Mouse (Mus musculus): ENCODE data around the gene Gfod1. TPM values are rescaled to one million over a fixed set of nuclear protein-coding genes. Genes with fewer than 3 reads are reported as not detected.
A peak's percentile ranks its signal among the peaks of the same experiment; 100 is the strongest.

Gene Gfod1
- polyA plus RNA-seq, 1 experiment from 2014 or later: 1.8 TPM

DNA sequence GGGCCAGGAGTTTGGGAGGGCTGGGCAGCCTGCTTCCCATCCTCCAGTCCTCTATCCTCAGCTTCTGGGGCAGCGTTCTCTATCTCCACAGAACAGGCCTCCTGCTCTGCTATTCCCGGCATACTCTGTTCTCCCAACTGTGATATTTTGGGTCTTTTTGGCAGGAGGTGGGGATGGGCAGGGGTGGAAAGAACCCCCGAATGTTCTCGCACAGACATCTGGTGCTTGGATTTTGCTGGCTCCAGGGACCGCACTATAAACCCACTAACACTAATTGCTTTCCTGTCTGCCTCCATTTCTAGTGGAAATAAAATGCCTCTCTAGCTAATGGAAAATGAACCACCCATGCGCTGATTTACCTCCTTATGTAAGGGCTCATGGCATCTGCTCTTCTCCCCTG lies 73.7 kb downstream of the Gfod1 start:
- H3K4me3 ChIP-seq (ENCODE audit: low read depth, low read length): no peak overlapping the region
- no peaks in the 10 kb centered on the region for H3K36me3 ChIP-seq (ENCODE audit: control insufficient read depth, insufficient read depth, low read length)
- peaks cover 38% of the 10 kb centered on the region for H3K4me1 ChIP-seq (ENCODE audit: control insufficient read depth, insufficient read depth, low read length)
- H3K27ac ChIP-seq (replicated peaks; ENCODE audit: low read depth, low read length): peak overlapping the region; percentile 62
- DNase-seq (ENCODE audit: low spot score) (peak; percentile 59), ATAC-seq (ENCODE audit: low read depth) (0 out of 2 replicates have a peak, but pooled peaks have one; percentile 27)
- no peaks in the 10 kb centered on the region for H3K27me3 ChIP-seq (replicated peaks; ENCODE audit: control insufficient read depth, insufficient read depth, low read length)
- 39% methylated on average over 6 of the region's 6 CpGs for WGBS
- H3K4me2 ChIP-seq (ENCODE audit: low read depth, low read length): no peak overlapping the region
- no peak overlapping the region for H3K9ac ChIP-seq (ENCODE audit: low read depth, low read length)
- H3K9me3 ChIP-seq (ENCODE audit: control insufficient read depth, low read length): no peaks in the 10 kb centered on the region

DNA sequence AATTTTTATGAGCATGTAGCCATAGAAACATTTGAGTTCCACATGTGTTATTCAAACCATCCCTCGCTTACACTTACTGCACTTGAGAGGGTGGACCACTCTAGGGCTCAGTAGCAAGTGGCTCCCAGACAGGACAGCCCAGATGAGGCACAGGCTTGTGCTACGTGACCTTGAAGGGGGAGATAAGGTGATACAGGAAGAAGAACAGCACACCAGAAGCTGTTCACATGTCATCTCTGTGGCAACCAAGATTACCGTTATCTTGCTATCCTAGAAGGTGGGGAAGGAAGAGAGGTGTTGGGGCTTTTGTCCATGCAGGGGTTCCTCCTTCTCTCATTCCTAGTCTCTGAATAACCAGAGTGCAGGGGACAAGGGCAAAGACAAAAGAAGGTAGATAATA lies 74.2 kb downstream of the Gfod1 start:
- peak overlapping the region; percentile 62 for H3K27ac ChIP-seq (replicated peaks; ENCODE audit: low read depth, low read length)
- H3K4me3 ChIP-seq (ENCODE audit: low read depth, low read length): no peak overlapping the region
- H3K36me3 ChIP-seq (ENCODE audit: control insufficient read depth, insufficient read depth, low read length): no peaks in the 10 kb centered on the region
- no peak for DNase-seq (ENCODE audit: low spot score)
- H3K9me3 ChIP-seq (ENCODE audit: control insufficient read depth, low read length): no peaks in the 10 kb centered on the region
- no peak overlapping the region for H3K4me2 ChIP-seq (ENCODE audit: low read depth, low read length)
- H3K4me1 ChIP-seq (ENCODE audit: control insufficient read depth, insufficient read depth, low read length): peaks cover 36% of the 10 kb centered on the region
- no peak overlapping the region for H3K9ac ChIP-seq (ENCODE audit: low read depth, low read length)
- H3K27me3 ChIP-seq (replicated peaks; ENCODE audit: control insufficient read depth, insufficient read depth, low read length): no peaks in the 10 kb centered on the region
- ATAC-seq (ENCODE audit: low read depth): no peak
- 86% methylated on average over 3 of the region's 3 CpGs for WGBS

DNA sequence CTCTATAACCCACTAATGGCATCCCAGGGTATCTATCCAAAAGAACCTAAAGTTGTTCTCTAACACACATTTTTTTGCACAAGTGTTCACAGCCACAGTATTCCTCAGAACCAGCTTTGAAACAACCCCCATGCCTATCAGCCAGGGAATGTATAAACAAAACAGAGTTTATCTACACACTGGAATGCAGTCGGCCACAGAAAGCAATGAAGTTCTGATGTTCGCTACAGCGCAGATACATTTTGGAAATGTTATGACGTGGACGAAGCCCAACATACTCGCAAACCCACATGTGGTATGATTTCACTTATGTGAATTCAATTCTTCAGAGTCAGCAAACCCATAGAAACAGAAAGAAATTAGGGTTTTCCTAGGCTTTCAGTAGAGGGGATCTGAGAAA lies 75.8 kb downstream of the Gfod1 start:
- DNase-seq (ENCODE audit: low spot score): peak; percentile 79
- Histone ChIP-seq H3K4me1 (ENCODE audit: control insufficient read depth, insufficient read depth, low read length) (peaks cover 36% of the 10 kb centered on the region), H3K36me3 (ENCODE audit: control insufficient read depth, insufficient read depth, low read length) (no peaks in the 10 kb centered on the region), H3K4me3 (ENCODE audit: low read depth, low read length) (no peak overlapping the region), H3K9me3 (ENCODE audit: control insufficient read depth, low read length) (no peaks in the 10 kb centered on the region), H3K4me2 (ENCODE audit: low read depth, low read length) (no peak overlapping the region), H3K9ac (ENCODE audit: low read depth, low read length) (no peak overlapping the region), H3K27ac (replicated peaks; ENCODE audit: low read depth, low read length) (peak overlapping the region; percentile 64; the same call in 1 of the 2 replicates), H3K27me3 (replicated peaks; ENCODE audit: control insufficient read depth, insufficient read depth, low read length) (no peaks in the 10 kb centered on the region)
- WGBS: 50% methylated on average over 6 of the region's 6 CpGs
- 0 out of 2 replicates have a peak, but pooled peaks have one; percentile 19 for ATAC-seq (ENCODE audit: low read depth)

DNA sequence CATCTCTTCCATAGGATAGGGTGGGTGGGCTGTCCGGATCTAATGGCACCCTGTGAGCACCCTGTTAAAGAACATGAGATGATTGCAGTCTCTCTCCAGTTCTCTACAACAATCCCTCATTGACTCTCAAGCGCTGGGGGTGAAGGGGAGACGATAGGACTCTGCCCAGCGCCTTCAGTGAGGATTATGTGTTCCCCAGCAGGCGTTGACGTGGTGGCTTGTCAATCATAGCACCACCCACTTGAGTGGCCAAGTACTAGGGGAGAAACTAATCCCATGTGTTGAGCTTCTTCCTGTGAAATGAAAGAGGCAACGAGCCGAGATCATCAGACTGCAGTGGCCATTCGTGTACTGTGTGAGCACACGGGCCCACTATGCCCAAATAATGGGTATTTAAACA lies 77.9 kb downstream of the Gfod1 start:
- DNase-seq (ENCODE audit: low spot score) (no peak), ATAC-seq (ENCODE audit: low read depth) (no peak)
- Histone ChIP-seq H3K4me3 (ENCODE audit: low read depth, low read length) (no peak overlapping the region), H3K9me3 (ENCODE audit: control insufficient read depth, low read length) (no peaks in the 10 kb centered on the region), H3K9ac (ENCODE audit: low read depth, low read length) (no peak overlapping the region), H3K27me3 (replicated peaks; ENCODE audit: control insufficient read depth, insufficient read depth, low read length) (no peaks in the 10 kb centered on the region), H3K27ac (replicated peaks; ENCODE audit: low read depth, low read length) (no peak overlapping the region), H3K4me1 (ENCODE audit: control insufficient read depth, insufficient read depth, low read length) (peaks cover 20% of the 10 kb centered on the region), H3K36me3 (ENCODE audit: control insufficient read depth, insufficient read depth, low read length) (no peaks in the 10 kb centered on the region), H3K4me2 (ENCODE audit: low read depth, low read length) (no peak overlapping the region)
- 71% methylated on average over 10 of the region's 10 CpGs for WGBS

DNA sequence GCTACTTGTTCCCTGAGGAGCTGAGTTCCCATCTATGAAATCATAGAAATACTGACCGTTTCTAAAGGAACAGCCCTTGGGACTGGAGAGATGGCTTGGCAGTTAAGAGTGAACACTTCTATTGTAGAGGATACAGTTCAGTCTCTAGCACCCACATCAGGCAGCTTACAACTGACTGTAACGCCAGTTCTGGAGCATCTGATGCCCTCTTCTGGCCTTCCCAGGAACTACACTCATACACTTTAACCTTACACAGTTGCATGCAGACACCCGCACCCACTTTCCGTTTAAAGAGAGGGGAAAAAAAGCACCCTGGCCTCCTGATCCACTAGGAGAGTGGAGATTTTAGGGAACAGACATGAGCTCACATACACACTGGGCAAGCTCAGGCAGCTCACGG lies 78.8 kb downstream of the Gfod1 start:
- DNase-seq (ENCODE audit: low spot score) (no peak), ATAC-seq (ENCODE audit: low read depth) (no peak)
- H3K4me3 ChIP-seq (ENCODE audit: low read depth, low read length): no peak overlapping the region
- H3K9ac ChIP-seq (ENCODE audit: low read depth, low read length): no peak overlapping the region
- no peaks in the 10 kb centered on the region for H3K9me3 ChIP-seq (ENCODE audit: control insufficient read depth, low read length)
- H3K27me3 ChIP-seq (replicated peaks; ENCODE audit: control insufficient read depth, insufficient read depth, low read length): no peaks in the 10 kb centered on the region
- no peaks in the 10 kb centered on the region for H3K36me3 ChIP-seq (ENCODE audit: control insufficient read depth, insufficient read depth, low read length)
- WGBS: 72% methylated on average over 5 of the region's 5 CpGs
- H3K27ac ChIP-seq (replicated peaks; ENCODE audit: low read depth, low read length): no peak overlapping the region
- no peak overlapping the region for H3K4me2 ChIP-seq (ENCODE audit: low read depth, low read length)
- H3K4me1 ChIP-seq (ENCODE audit: control insufficient read depth, insufficient read depth, low read length): peaks cover 11% of the 10 kb centered on the region

DNA sequence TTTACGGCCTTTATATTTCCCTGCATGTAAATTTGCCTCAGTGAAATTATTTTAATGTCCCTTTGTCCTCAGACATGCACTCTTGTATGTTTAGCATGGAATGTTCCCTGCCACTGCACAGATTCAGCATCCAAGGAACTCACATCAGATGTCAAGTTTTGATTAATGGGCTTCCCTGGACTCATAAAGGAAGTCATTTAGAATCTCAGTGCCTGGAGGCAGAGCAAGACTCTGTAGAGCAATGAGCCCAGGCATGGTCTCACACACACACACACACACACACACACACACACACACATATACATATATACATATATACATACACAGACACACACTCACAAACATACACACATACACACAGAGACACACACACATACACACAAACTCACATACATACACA lies 81.9 kb downstream of the Gfod1 start:
- Histone ChIP-seq H3K9me3 (ENCODE audit: control insufficient read depth, low read length) (no peaks in the 10 kb centered on the region), H3K4me1 (ENCODE audit: control insufficient read depth, insufficient read depth, low read length) (peaks cover 5% of the 10 kb centered on the region; the same call in 1 of the 2 replicates), H3K27me3 (replicated peaks; ENCODE audit: control insufficient read depth, insufficient read depth, low read length) (no peaks in the 10 kb centered on the region), H3K4me2 (ENCODE audit: low read depth, low read length) (no peak overlapping the region), H3K4me3 (ENCODE audit: low read depth, low read length) (no peak overlapping the region), H3K36me3 (ENCODE audit: control insufficient read depth, insufficient read depth, low read length) (no peaks in the 10 kb centered on the region), H3K9ac (ENCODE audit: low read depth, low read length) (no peak overlapping the region), H3K27ac (replicated peaks; ENCODE audit: low read depth, low read length) (no peak overlapping the region)
- no peak for DNase-seq (ENCODE audit: low spot score)
- no peak for ATAC-seq (ENCODE audit: low read depth)
- 70% methylated on average over 1 of the region's 1 CpGs for WGBS

DNA sequence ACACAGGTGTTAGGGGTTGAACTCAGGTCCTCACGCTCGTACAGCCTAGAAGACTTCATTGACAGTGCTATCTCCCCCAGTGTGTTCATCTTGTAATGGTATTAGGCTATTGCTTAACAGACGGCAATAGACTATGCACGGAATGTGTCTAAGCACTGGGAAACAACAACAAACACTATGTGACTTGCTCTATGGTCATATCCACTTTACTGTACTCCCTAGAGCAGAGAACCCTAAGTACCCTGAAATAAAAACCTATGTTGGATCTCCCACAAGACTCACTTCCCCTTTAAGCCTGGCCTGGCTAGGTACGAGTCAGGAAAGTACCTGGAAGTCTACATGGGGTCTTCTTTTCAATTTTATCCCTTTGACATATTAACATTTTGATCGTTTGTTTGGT lies 82.7 kb downstream of the Gfod1 start:
- H3K36me3 ChIP-seq (ENCODE audit: control insufficient read depth, insufficient read depth, low read length): no peaks in the 10 kb centered on the region
- no peak for ATAC-seq (ENCODE audit: low read depth)
- H3K27me3 ChIP-seq (replicated peaks; ENCODE audit: control insufficient read depth, insufficient read depth, low read length): no peaks in the 10 kb centered on the region
- no peak overlapping the region for H3K9ac ChIP-seq (ENCODE audit: low read depth, low read length)
- DNase-seq (ENCODE audit: low spot score): no peak
- H3K27ac ChIP-seq (replicated peaks; ENCODE audit: low read depth, low read length): no peak overlapping the region
- H3K4me2 ChIP-seq (ENCODE audit: low read depth, low read length): no peak overlapping the region
- no peaks in the 10 kb centered on the region for H3K9me3 ChIP-seq (ENCODE audit: control insufficient read depth, low read length)
- peaks cover 5% of the 10 kb centered on the region; the same call in 1 of the 2 replicates for H3K4me1 ChIP-seq (ENCODE audit: control insufficient read depth, insufficient read depth, low read length)
- WGBS: 85% methylated on average over 6 of the region's 6 CpGs
- H3K4me3 ChIP-seq (ENCODE audit: low read depth, low read length): no peak overlapping the region

DNA sequence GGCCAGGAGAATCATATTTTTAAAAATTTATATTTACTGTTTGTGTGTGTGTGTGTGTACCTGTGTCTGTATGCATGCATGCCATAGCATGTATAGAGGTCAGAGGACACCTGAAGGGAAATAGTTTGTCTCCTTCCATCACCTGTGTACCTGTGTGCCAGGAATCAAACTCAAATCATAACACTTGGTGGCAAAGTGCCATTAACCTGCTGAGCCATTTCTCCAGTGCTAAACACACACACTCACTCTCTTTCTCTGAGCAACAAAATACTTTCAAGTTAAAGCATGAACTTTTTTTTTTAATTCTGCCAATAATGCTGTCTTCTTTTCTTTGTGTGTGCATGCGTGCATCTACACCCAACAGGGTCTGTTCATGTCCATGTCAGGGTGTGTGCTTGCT lies 83.3 kb downstream of the Gfod1 start:
- H3K36me3 ChIP-seq (ENCODE audit: control insufficient read depth, insufficient read depth, low read length): no peaks in the 10 kb centered on the region
- no peaks in the 10 kb centered on the region for H3K27me3 ChIP-seq (replicated peaks; ENCODE audit: control insufficient read depth, insufficient read depth, low read length)
- DNase-seq (ENCODE audit: low spot score) (no peak), ATAC-seq (ENCODE audit: low read depth) (0 out of 2 replicates have a peak, but pooled peaks have one; percentile 17)
- H3K27ac ChIP-seq (replicated peaks; ENCODE audit: low read depth, low read length): no peak overlapping the region
- no peak overlapping the region for H3K4me3 ChIP-seq (ENCODE audit: low read depth, low read length)
- H3K4me1 ChIP-seq (ENCODE audit: control insufficient read depth, insufficient read depth, low read length): peaks cover 5% of the 10 kb centered on the region; the same call in 1 of the 2 replicates
- WGBS: 76% methylated on average over 1 of the region's 1 CpGs
- H3K9ac ChIP-seq (ENCODE audit: low read depth, low read length): no peak overlapping the region
- no peak overlapping the region for H3K4me2 ChIP-seq (ENCODE audit: low read depth, low read length)
- no peaks in the 10 kb centered on the region for H3K9me3 ChIP-seq (ENCODE audit: control insufficient read depth, low read length)

DNA sequence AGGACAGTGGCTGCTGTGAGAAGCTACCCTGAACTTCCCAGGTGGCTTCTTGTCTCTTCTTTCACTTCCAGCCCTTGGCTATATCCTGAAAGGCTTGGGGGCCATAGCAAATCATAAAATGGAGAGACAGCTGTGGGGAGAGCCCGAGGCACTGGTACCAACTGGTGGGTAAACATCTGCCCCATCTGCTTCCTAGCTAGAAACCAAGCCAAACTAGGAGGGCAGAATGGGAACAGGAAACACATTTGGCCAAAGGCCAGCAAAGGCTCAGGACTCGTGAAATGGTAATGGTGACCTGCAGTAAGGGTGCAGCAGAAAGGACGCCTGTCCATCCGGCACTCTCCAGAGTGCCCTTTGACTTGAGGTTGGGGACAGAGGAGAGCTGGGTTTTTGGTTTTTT lies 85.2 kb downstream of the Gfod1 start:
- H3K9ac ChIP-seq (ENCODE audit: low read depth, low read length): no peak overlapping the region
- ATAC-seq (ENCODE audit: low read depth) (no peak), DNase-seq (ENCODE audit: low spot score) (peak; percentile 59)
- H3K4me2 ChIP-seq (ENCODE audit: low read depth, low read length): no peak overlapping the region
- no peak overlapping the region for H3K27ac ChIP-seq (replicated peaks; ENCODE audit: low read depth, low read length)
- H3K27me3 ChIP-seq (replicated peaks; ENCODE audit: control insufficient read depth, insufficient read depth, low read length): no peaks in the 10 kb centered on the region
- no peaks in the 10 kb centered on the region for H3K36me3 ChIP-seq (ENCODE audit: control insufficient read depth, insufficient read depth, low read length)
- peaks cover 5% of the 10 kb centered on the region; the same call in 1 of the 2 replicates for H3K4me1 ChIP-seq (ENCODE audit: control insufficient read depth, insufficient read depth, low read length)
- no peaks in the 10 kb centered on the region for H3K9me3 ChIP-seq (ENCODE audit: control insufficient read depth, low read length)
- no peak overlapping the region for H3K4me3 ChIP-seq (ENCODE audit: low read depth, low read length)
- 53% methylated on average over 4 of the region's 4 CpGs for WGBS
